Mouse (Mus musculus) lung, postnatal 36 days (tissue): ENCODE measurements around the gene Cyp4a29.
"Not testable (repeated sequence)": the region's sequence is repeated elsewhere in the genome, so short reads cannot be mapped to it uniquely, and the experiment has no call there.

ENCODE experiments used
- DNase-seq: peaks from one replicate; pipeline ENCODE4 v3.0.0; 2022; ENCODE audit warnings: mixed read lengths

Cyp4a29 gene

DNA sequence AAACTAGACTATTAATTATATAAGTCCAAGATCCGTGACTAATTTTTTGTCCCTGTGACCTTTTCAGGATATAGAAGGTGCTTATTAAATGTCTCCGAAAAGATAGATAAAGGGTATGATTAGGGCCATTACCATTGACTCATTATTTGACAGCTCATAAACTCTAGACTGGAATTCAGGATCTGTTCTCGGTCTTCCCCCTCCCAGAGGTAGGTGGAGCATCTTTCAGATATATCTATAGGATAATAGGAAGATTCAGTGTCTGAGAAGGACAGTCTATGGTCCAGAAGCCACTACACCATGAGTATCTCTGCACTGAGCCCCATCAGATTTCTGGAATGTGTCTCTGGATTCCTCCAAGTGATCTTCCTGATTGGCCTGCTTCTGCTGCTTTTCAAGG, at the start of gene Cyp4a29:
TSS of gene Cyp4a29 (plus strand) at position 301 of the 400 bp plus-strand sequence.
- DNase-seq: no peak

- not testable (repeated sequence) for DNase-seq
These were observed 9.0 kb upstream of the Cyp4a29 start for GRCm38 (mm10) chr4:115232901-115233300.

- DNase-seq: no peak
These were observed 5.3 kb upstream of the Cyp4a29 start for GRCm38 (mm10) chr4:115236462-115237096.

- DNase-seq: not testable (repeated sequence)
These were observed 23.0 kb downstream of the Cyp4a29 start for GRCm38 (mm10) chr4:115264687-115265569.

DNA sequence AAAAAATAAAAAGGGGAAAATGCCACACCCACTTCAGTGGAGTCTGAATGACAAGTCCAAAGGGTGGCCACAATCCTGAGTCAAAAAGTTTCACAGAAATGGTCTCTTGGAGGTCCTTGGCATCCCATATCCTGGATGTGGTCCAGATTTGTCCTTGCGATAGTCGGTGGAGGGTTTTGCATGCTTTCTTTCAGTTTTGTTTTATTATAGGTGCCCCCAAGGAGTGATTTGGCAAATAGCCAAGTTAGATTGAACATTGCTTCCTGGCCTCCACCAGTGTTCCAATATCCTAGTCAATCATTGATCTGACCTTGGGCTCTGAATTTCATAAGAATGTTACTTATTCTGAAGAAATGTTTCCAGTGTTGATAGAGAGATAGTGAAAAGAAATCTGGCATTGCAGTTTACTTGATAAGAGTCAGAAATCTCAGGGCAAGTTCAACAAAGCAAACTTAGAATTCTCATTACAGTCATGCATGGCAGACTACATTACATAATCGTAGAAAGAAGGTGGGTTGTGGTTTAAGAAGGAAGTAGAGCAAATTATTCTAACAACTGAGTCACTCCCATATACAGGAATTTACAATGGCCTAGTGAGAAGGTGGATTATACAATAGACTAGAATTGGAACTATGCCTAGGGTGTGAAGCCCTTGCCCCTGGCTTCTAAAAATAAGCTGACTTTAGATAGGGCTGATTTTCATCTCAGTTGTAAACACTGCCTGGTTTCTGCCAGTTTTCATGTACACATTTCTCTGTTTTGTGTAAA, 36.5 kb downstream of the Cyp4a29 start:
- DNase-seq: not testable (repeated sequence)

- no peak for DNase-seq
These were observed 38.5 kb downstream of the Cyp4a29 start for GRCm38 (mm10) chr4:115280342-115280741.

DNA sequence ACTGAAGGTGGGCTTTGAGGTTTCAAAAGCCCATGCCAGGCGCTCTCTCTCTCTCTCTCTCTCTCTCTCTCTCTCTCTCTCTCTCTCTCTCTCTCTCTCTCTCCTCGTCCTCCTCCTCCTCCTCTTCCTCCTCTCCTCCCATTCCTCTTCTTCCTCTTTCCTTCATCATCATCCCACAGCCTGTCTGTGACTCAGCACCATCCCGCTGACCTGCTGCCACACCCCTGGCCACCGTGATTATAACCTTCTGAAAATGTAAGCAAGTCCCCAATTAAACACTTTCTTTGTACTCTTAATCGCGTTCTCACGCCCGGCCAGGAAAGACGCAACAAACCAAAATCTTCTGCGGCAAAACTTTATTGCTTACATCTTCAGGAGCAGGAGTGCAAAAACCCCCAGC, 38.9 kb downstream of the Cyp4a29 start:
- DNase-seq: not testable (repeated sequence)

GRCm38 (mm10) chr4:115281231-115281767, 39.4 kb downstream of the Cyp4a29 start:
- DNase-seq: not testable (repeated sequence)

GRCm38 (mm10) chr4:115298746-115299145, 56.9 kb downstream of the Cyp4a29 start, which contains the start of gene Cyp4a12a:
Gene Cyp4a12a, plus strand, starts transcription at chr4:115299046.
- not testable (repeated sequence) for DNase-seq
